Mouse (Mus musculus) stomach, embryonic 16.5 days (tissue): ENCODE results near the gene Stk39. TPM values are rescaled to one million over a fixed set of nuclear protein-coding genes. Genes with fewer than 3 reads are reported as not detected.

Source experiments
- ATAC-seq: fragments of 200-750 bp; cut with Nextera tagmentation; 2 replicates; pipeline ENCODE4 v1.8.0; 2017; ENCODE audit warnings: moderate number of reproducible peaks, moderate TSS enrichment; ENCODE audit not compliant: insufficient read depth, low FRiP score
- H3K27ac ChIP-seq: fragments of 300-500 bp; sonication (generic); 2 replicates; pipeline ENCODE4 v1.5.1; 2014; ENCODE audit warnings: low read length
- H3K27me3 ChIP-seq: fragments of 300-500 bp; sonication (generic); 2 replicates; pipeline ENCODE4 v1.6.1; 2014; ENCODE audit warnings: low read length, control low read depth, mixed read lengths; ENCODE audit not compliant: control insufficient read depth, insufficient read depth
- H3K36me3 ChIP-seq: fragments of 300-500 bp; sonication (generic); 2 replicates; pipeline ENCODE4 v1.6.1; 2014; ENCODE audit warnings: low read length; ENCODE audit not compliant: control insufficient read depth, insufficient read depth
- H3K4me1 ChIP-seq: fragments of 300-500 bp; sonication (generic); 2 replicates; pipeline ENCODE4 v1.6.1; 2014; ENCODE audit warnings: low read length, control low read depth, mixed read lengths; ENCODE audit not compliant: control insufficient read depth, insufficient read depth
- H3K4me2 ChIP-seq: fragments of 300-500 bp; sonication (generic); 2 replicates; pipeline ENCODE4 v1.6.1; 2014; ENCODE audit warnings: low read depth, low read length, mixed read lengths
- H3K4me3 ChIP-seq: fragments of 300-500 bp; sonication (generic); replicated peaks from 2 replicates; pipeline ENCODE4 v1.5.1; 2014; ENCODE audit warnings: mild to moderate bottlenecking, low read length
- H3K9ac ChIP-seq: fragments of 300-500 bp; sonication (generic); 2 replicates; pipeline ENCODE4 v1.6.1; 2014; ENCODE audit warnings: low read length
- H3K9me3 ChIP-seq: fragments of 300-500 bp; sonication (generic); replicated peaks from 2 replicates; pipeline ENCODE4 v1.6.1; 2016; ENCODE audit warnings: low read length, control low read depth; ENCODE audit not compliant: control insufficient read depth
- WGBS: fragments of 180-500 bp; shearing (Covaris S2); extraction: QIAGEN DNeasy Blood & Tissue Kit; methylation state at CpG from one replicate; pipeline ENCODE4 v1.1.7; 2014; 5-methylcytosine and 5-hydroxymethylcytosine counted together
- polyA plus RNA-seq: library from polyadenylated mRNA; unstranded; fragments of >200 nt; fragmentation: Nextera tagmentation; extraction: Ambion mirVana; gene quantifications from 2 replicates; pipeline ENCODE4 v1.2.1, GENCODE M21; 2015

Stk39 gene
- polyA plus RNA-seq, 1 experiment from 2014 or later = 9.4 TPM

- ATAC-seq = no peak
- Histone ChIP-seq H3K9me3 (no peaks in the 10 kb centered on the region), H3K27me3 (no peaks in the 10 kb centered on the region), H3K36me3 (no peaks in the 10 kb centered on the region), H3K4me3 (no peak overlapping the region), H3K27ac (no peak overlapping the region), H3K4me2 (peak overlapping the region; percentile 92; the same call in 1 of the 2 replicates), H3K4me1 (no peaks in the 10 kb centered on the region), H3K9ac (no peak overlapping the region)
- WGBS = 30% methylated on average over 4 of the region's 4 CpGs
Observed at GRCm38 (mm10) chr2:68472921-68473320, 853 bp upstream of the Stk39 start.

- no peak for ATAC-seq
- H3K27me3 ChIP-seq = no peaks in the 10 kb centered on the region
- peak overlapping the region; percentile 92 for H3K9ac ChIP-seq
- WGBS = 7% methylated on average over 5 of the region's 5 CpGs
- H3K27ac ChIP-seq = peak overlapping the region; percentile 90
- H3K9me3 ChIP-seq = no peaks in the 10 kb centered on the region
- H3K4me3 ChIP-seq = peak overlapping the region; percentile 82
- H3K4me2 ChIP-seq = peak overlapping the region; percentile 92
- no peaks in the 10 kb centered on the region for H3K36me3 ChIP-seq
- H3K4me1 ChIP-seq = no peaks in the 10 kb centered on the region
Observed at GRCm38 (mm10) chr2:68472551-68472910, 463 bp upstream of the Stk39 start.

- peak overlapping the region; percentile 92 for H3K4me2 ChIP-seq
- H3K9me3 ChIP-seq = no peaks in the 10 kb centered on the region
- H3K4me3 ChIP-seq = peak overlapping the region; percentile 82
- no peaks in the 10 kb centered on the region for H3K4me1 ChIP-seq
- H3K27me3 ChIP-seq = no peaks in the 10 kb centered on the region
- H3K9ac ChIP-seq = peak overlapping the region; percentile 92
- no peaks in the 10 kb centered on the region for H3K36me3 ChIP-seq
- H3K27ac ChIP-seq = peak overlapping the region; percentile 90
- WGBS = under 1% methylated on average over 87 of the region's 87 CpGs
- ATAC-seq = peak; percentile 59
Observed at GRCm38 (mm10) chr2:68470891-68471758, 943 bp downstream of the Stk39 start.

GRCm38 (mm10) chr2:68469491-68469890 lies 2.6 kb downstream of the Stk39 start:
- peaks cover 7% of the 10 kb centered on the region; the same call in 1 of the 2 replicates for H3K4me1 ChIP-seq
- H3K36me3 ChIP-seq = no peaks in the 10 kb centered on the region
- no peak overlapping the region for H3K4me2 ChIP-seq
- H3K27me3 ChIP-seq = no peaks in the 10 kb centered on the region
- H3K9me3 ChIP-seq = no peaks in the 10 kb centered on the region
- no peak overlapping the region for H3K9ac ChIP-seq
- no peak overlapping the region for H3K4me3 ChIP-seq
- ATAC-seq = no peak
- H3K27ac ChIP-seq = no peak overlapping the region
- 84% methylated on average over 3 of the region's 3 CpGs for WGBS

- Histone ChIP-seq H3K27ac (no peak overlapping the region), H3K4me2 (no peak overlapping the region), H3K9me3 (no peaks in the 10 kb centered on the region), H3K4me1 (peaks cover 7% of the 10 kb centered on the region; the same call in 1 of the 2 replicates), H3K4me3 (no peak overlapping the region), H3K9ac (no peak overlapping the region), H3K36me3 (no peaks in the 10 kb centered on the region), H3K27me3 (no peaks in the 10 kb centered on the region)
- 73% methylated on average over 7 of the region's 7 CpGs for WGBS
- no peak for ATAC-seq
Observed at GRCm38 (mm10) chr2:68468698-68469097, 3.4 kb downstream of the Stk39 start.

- Histone ChIP-seq H3K4me3 (no peak overlapping the region), H3K4me2 (no peak overlapping the region), H3K4me1 (peaks cover 7% of the 10 kb centered on the region; the same call in 1 of the 2 replicates), H3K27me3 (no peaks in the 10 kb centered on the region), H3K27ac (no peak overlapping the region), H3K9me3 (no peaks in the 10 kb centered on the region), H3K36me3 (no peaks in the 10 kb centered on the region), H3K9ac (no peak overlapping the region)
- 85% methylated on average over 14 of the region's 14 CpGs for WGBS
- no peak for ATAC-seq
Observed at GRCm38 (mm10) chr2:68468259-68468658, 3.8 kb downstream of the Stk39 start.

GRCm38 (mm10) chr2:68467085-68467978 lies 4.7 kb downstream of the Stk39 start:
- Histone ChIP-seq H3K4me1 (peaks cover 7% of the 10 kb centered on the region; the same call in 1 of the 2 replicates), H3K27ac (no peak overlapping the region), H3K27me3 (no peaks in the 10 kb centered on the region), H3K4me3 (no peak overlapping the region), H3K36me3 (no peaks in the 10 kb centered on the region), H3K9me3 (no peaks in the 10 kb centered on the region), H3K4me2 (no peak overlapping the region), H3K9ac (no peak overlapping the region)
- no peak for ATAC-seq
- WGBS = 75% methylated on average over 9 of the region's 9 CpGs

GRCm38 (mm10) chr2:68466124-68467070 lies 5.7 kb downstream of the Stk39 start:
- H3K27me3 ChIP-seq = no peaks in the 10 kb centered on the region
- 51% methylated on average over 17 of the region's 19 CpGs for WGBS
- no peak overlapping the region for H3K4me3 ChIP-seq
- H3K27ac ChIP-seq = no peak overlapping the region
- H3K9me3 ChIP-seq = no peaks in the 10 kb centered on the region
- 0 out of 2 replicates have a peak overlapping the region, but pooled peaks have one; percentile 6 for H3K4me2 ChIP-seq
- H3K4me1 ChIP-seq = peaks cover 7% of the 10 kb centered on the region; the same call in 1 of the 2 replicates
- H3K9ac ChIP-seq = no peak overlapping the region
- H3K36me3 ChIP-seq = no peaks in the 10 kb centered on the region
- ATAC-seq = no peak; the same call in 1 of the 2 replicates
